Comparison of ENCODE assay signal across 13 mouse cellular contexts in genomic region chr12:79806990-79807389, GRCm38 (mm10).
A peak's percentile ranks its signal among the peaks of the same experiment; 100 is the strongest.
DNase-seq lines count a peak whose midpoint lies in the region; ATAC-seq lines count a peak whose summit lies in the region.
"Had no signal": no experiment of that assay in that cellular context is flagged by ENCODE, and none has a peak within 500 bp of the region (broad histone marks: within the 10 kb centered on the region; RNA-seq: fewer than 3 reads in every experiment).

No protein-coding gene starts in this region.

- H3K27me3 ChIP-seq in heart, embryonic 12.5 days (replicated peaks) = no peaks in the 10 kb centered on the region
- H3K27me3 ChIP-seq in embryonic facial prominence, embryonic 10.5 days (replicated peaks; ENCODE audit: low read depth, poor library complexity, severe bottlenecking) = peaks cover 5% of the 10 kb centered on the region; the same call in 1 of the 2 replicates
- peaks cover 4% of the 10 kb centered on the region; the same call in 1 of the 2 replicates for H3K27me3 ChIP-seq in hindbrain, embryonic 12.5 days
- H3K27me3 ChIP-seq in midbrain, embryonic 14.5 days (ENCODE audit: control insufficient read depth, insufficient read depth, low read length) = no peaks in the 10 kb centered on the region
- H3K27me3 ChIP-seq: Patski had no signal

- no peaks in the 10 kb centered on the region for H3K9me3 ChIP-seq in heart, embryonic 12.5 days (replicated peaks)
- H3K9me3 ChIP-seq in embryonic facial prominence, embryonic 10.5 days = no peaks in the 10 kb centered on the region
- H3K9me3 ChIP-seq in hindbrain, embryonic 12.5 days (replicated peaks) = no peaks in the 10 kb centered on the region
- no peaks in the 10 kb centered on the region for H3K9me3 ChIP-seq in midbrain, embryonic 14.5 days (ENCODE audit: control insufficient read depth, low read length)

- peak overlapping the region; percentile 7; the same call in 1 of the 2 replicates for H3K9ac ChIP-seq in heart, embryonic 12.5 days
- H3K9ac ChIP-seq in hindbrain, embryonic 12.5 days = 0 out of 2 replicates have a peak overlapping the region, but pooled peaks have one; percentile 47
- no peak overlapping the region; the same call in 1 of the 2 replicates for H3K9ac ChIP-seq in midbrain, embryonic 14.5 days (replicated peaks; ENCODE audit: low read length)
- H3K9ac ChIP-seq: liver, postnatal 0 days had no signal

- no peaks in the 10 kb centered on the region for H3K36me3 ChIP-seq in heart, embryonic 12.5 days
- H3K36me3 ChIP-seq in embryonic facial prominence, embryonic 10.5 days (replicated peaks) = no peaks in the 10 kb centered on the region
- no peaks in the 10 kb centered on the region for H3K36me3 ChIP-seq in hindbrain, embryonic 12.5 days
- no peaks in the 10 kb centered on the region for H3K36me3 ChIP-seq in midbrain, embryonic 14.5 days (ENCODE audit: control insufficient read depth, insufficient read depth, low read length)

- ATAC-seq in heart, embryonic 12.5 days (ENCODE audit: insufficient number of reproducible peaks, low FRiP score) = no peak
- 0 out of 2 replicates have a peak, but pooled peaks have one; percentile 14 for ATAC-seq in hindbrain, embryonic 12.5 days (ENCODE audit: low FRiP score)
- ATAC-seq in midbrain, embryonic 14.5 days (ENCODE audit: low FRiP score, low TSS enrichment) = peak; percentile 31; the same call in 1 of the 2 replicates
- ATAC-seq: liver, postnatal 0 days; Patski had no signal

- no peak for DNase-seq in heart, adult 18-20 months
- no peak for DNase-seq in embryonic facial prominence, embryonic 10.5 days (ENCODE audit: low spot score)
- no peak for DNase-seq in midbrain, embryonic 14.5 days
- no peak for DNase-seq in cerebellum, adult 11-12 months
- no peak for DNase-seq in gastrocnemius, postnatal 4 days (ENCODE audit: low spot score in 2 of 2)
- no peak for DNase-seq in kidney, adult 11 months
- DNase-seq: cerebellum, postnatal 25 days; liver, postnatal 0 days; thymus, postnatal 36 days had no signal

- 64% methylated on average over 4 of the region's 4 CpGs for WGBS in heart, embryonic 12.5 days
- 53% methylated on average over 4 of the region's 4 CpGs for WGBS in embryonic facial prominence, embryonic 10.5 days
- WGBS in hindbrain, embryonic 12.5 days = 41% methylated on average over 4 of the region's 4 CpGs
- 14% methylated on average over 4 of the region's 4 CpGs for WGBS in midbrain, embryonic 14.5 days

- H3K27ac ChIP-seq in heart, embryonic 12.5 days (ENCODE audit: poor library complexity, severe bottlenecking) = no peak overlapping the region
- H3K27ac ChIP-seq in embryonic facial prominence, embryonic 10.5 days (replicated peaks) = peak overlapping the region; percentile 80
- peak overlapping the region; percentile 74 for H3K27ac ChIP-seq in hindbrain, embryonic 12.5 days
- peak overlapping the region; percentile 72 for H3K27ac ChIP-seq in midbrain, embryonic 14.5 days (replicated peaks; ENCODE audit: low read depth, low read length)
- H3K27ac ChIP-seq: kidney, postnatal 0 days had no signal

- no peak overlapping the region for H3K4me3 ChIP-seq in heart, embryonic 12.5 days
- H3K4me3 ChIP-seq in embryonic facial prominence, embryonic 10.5 days = 0 out of 2 replicates have a peak overlapping the region, but pooled peaks have one; percentile 1
- H3K4me3 ChIP-seq in hindbrain, embryonic 12.5 days = no peak overlapping the region
- no peak overlapping the region for H3K4me3 ChIP-seq in midbrain, embryonic 14.5 days (replicated peaks; ENCODE audit: low read depth, low read length)

- H3K4me1 ChIP-seq in heart, embryonic 12.5 days (replicated peaks) = peaks cover 13% of the 10 kb centered on the region
- peaks cover 78% of the 10 kb centered on the region for H3K4me1 ChIP-seq in embryonic facial prominence, embryonic 10.5 days
- H3K4me1 ChIP-seq in hindbrain, embryonic 12.5 days = peaks cover 38% of the 10 kb centered on the region
- peaks cover 23% of the 10 kb centered on the region for H3K4me1 ChIP-seq in midbrain, embryonic 14.5 days (ENCODE audit: control insufficient read depth, insufficient read depth, low read length)

- H3K4me2 ChIP-seq in heart, embryonic 12.5 days = peak overlapping the region; percentile 36
- H3K4me2 ChIP-seq in hindbrain, embryonic 12.5 days (replicated peaks) = no peak overlapping the region
- H3K4me2 ChIP-seq in midbrain, embryonic 14.5 days (ENCODE audit: low read length) = no peak overlapping the region
